Mouse (Mus musculus) spleen, adult 2 months (tissue): ENCODE results near the gene Naglu.

ENCODE experiments used
- CTCF ChIP-seq: fragments of 200-500 bp; IDR thresholded peaks from 2 replicates; pipeline ENCODE4 v1.5.1; 2011; ENCODE audit warnings: mild to moderate bottlenecking, inconsistent platforms; ENCODE audit not compliant: insufficient read depth, insufficient read length, insufficient replicate concordance; ENCODE audit errors: extremely low read depth
- POLR2A ChIP-seq: fragments of 200-500 bp; IDR thresholded peaks from 2 replicates; pipeline ENCODE4 v1.6.1; 2011; ENCODE audit warnings: low read depth, low read length, inconsistent platforms

- TF ChIP-seq CTCF (no peak), POLR2A (no peak)
Observed at GRCm38 (mm10) chr11:101084246-101084645, 14.4 kb downstream of the Naglu start.
